In the genomic region with DNA sequence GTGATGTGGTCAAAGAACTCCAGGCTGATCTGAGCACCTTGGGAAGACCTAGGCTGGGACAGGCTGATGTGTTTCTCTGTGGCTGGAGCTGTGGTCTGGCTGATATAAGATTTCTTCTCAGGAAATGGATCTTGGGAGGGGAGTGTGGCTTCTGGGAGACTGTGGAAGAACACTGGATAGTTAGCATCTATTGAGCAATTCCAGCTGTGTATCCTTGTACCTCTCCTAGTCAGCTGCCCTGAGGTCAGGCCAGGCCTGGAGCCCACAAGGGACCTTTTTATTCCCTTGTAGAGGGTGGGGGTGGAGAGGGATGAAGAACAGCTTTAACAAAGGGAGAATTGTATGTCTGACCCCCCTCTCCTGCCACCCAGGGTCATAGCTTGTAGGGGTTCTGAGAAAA, we compare ENCODE assay signal across 15 mouse cellular contexts. TPM values are rescaled to one million over a fixed set of nuclear protein-coding genes. Genes with fewer than 3 reads are reported as not detected.
A peak's percentile ranks its signal among the peaks of the same experiment; 100 is the strongest.
DNase-seq lines count a peak whose midpoint lies in the region; ATAC-seq and TF ChIP-seq lines count a peak whose summit lies in the region.
"Had no signal": no experiment of that assay in that cellular context is flagged by ENCODE, and none has a peak within 500 bp of the region (broad histone marks: within the 10 kb centered on the region; RNA-seq: fewer than 3 reads in every experiment).

No protein-coding gene starts in this region.

- H3K79me2 ChIP-seq in heart, adult 2 months (replicated peaks; ENCODE audit: control insufficient read depth, insufficient read depth, low read length), result no peaks in the 10 kb centered on the region

- H3K9me3 ChIP-seq in heart, embryonic 15.5 days (replicated peaks), result no peaks in the 10 kb centered on the region
- no peaks in the 10 kb centered on the region for H3K9me3 ChIP-seq in liver, embryonic 12.5 days (replicated peaks)
- no peaks in the 10 kb centered on the region for H3K9me3 ChIP-seq in forebrain, embryonic 14.5 days (replicated peaks; ENCODE audit: control insufficient read depth, low read length)
- H3K9me3 ChIP-seq: hindbrain, embryonic 15.5 days; limb, embryonic 12.5 days had no signal

- no peak overlapping the region for H3K4me2 ChIP-seq in heart, embryonic 15.5 days
- H3K4me2 ChIP-seq in liver, embryonic 12.5 days, result no peak overlapping the region
- H3K4me2 ChIP-seq in forebrain, embryonic 14.5 days (ENCODE audit: low read length), result no peak overlapping the region
- H3K4me2 ChIP-seq: hindbrain, embryonic 15.5 days; limb, embryonic 12.5 days had no signal

- ATAC-seq in heart, embryonic 15.5 days (replicated peaks; ENCODE audit: insufficient number of reproducible peaks, insufficient read depth, low FRiP score, low read depth), result no peak
- no peak for ATAC-seq in liver, embryonic 12.5 days
- no peak for ATAC-seq in forebrain, embryonic 14.5 days

- H3K4me3 ChIP-seq in heart, embryonic 15.5 days, result no peak overlapping the region
- no peak overlapping the region for H3K4me3 ChIP-seq in heart, adult 2 months
- no peak overlapping the region for H3K4me3 ChIP-seq in liver, embryonic 12.5 days
- H3K4me3 ChIP-seq in forebrain, embryonic 14.5 days (ENCODE audit: low read depth, low read length), result no peak overlapping the region
- H3K4me3 ChIP-seq: hindbrain, embryonic 15.5 days; limb, embryonic 12.5 days had no signal

- TF ChIP-seq CTCF in heart, adult 2 months (IDR thresholded peaks at IDR 0.05), result no peak

- H3K36me3 ChIP-seq in heart, embryonic 15.5 days, result no peaks in the 10 kb centered on the region
- no peaks in the 10 kb centered on the region for H3K36me3 ChIP-seq in heart, adult 2 months (ENCODE audit: control insufficient read depth, insufficient read depth, low read length)
- H3K36me3 ChIP-seq in liver, embryonic 12.5 days, result no peaks in the 10 kb centered on the region
- no peaks in the 10 kb centered on the region for H3K36me3 ChIP-seq in forebrain, embryonic 14.5 days (ENCODE audit: control insufficient read depth, insufficient read depth, low read length)
- H3K36me3 ChIP-seq: hindbrain, embryonic 15.5 days; limb, embryonic 12.5 days had no signal

- no peak for TF ChIP-seq EP300 in heart, adult 2 months (IDR thresholded peaks at IDR 0.05; ENCODE audit: insufficient read depth, low read depth, low read length)

- no peaks in the 10 kb centered on the region for H3K27me3 ChIP-seq in heart, embryonic 15.5 days
- no peaks in the 10 kb centered on the region for H3K27me3 ChIP-seq in heart, adult 2 months (ENCODE audit: control insufficient read depth, insufficient read depth, low read length)
- no peaks in the 10 kb centered on the region; the same call in 1 of the 2 replicates for H3K27me3 ChIP-seq in liver, embryonic 12.5 days (replicated peaks)
- no peaks in the 10 kb centered on the region for H3K27me3 ChIP-seq in forebrain, embryonic 14.5 days (replicated peaks; ENCODE audit: control insufficient read depth, insufficient read depth, low read length)
- H3K27me3 ChIP-seq: hindbrain, embryonic 15.5 days; limb, embryonic 12.5 days had no signal

- intact Hi-C loops in heart, adult 2 months (cut with DNase I), result loop anchor here (5.0 to 10.0 kb wide), 5 partner anchors 47 to 277 kb away; a partner anchor contains a TSS

- H3K9ac ChIP-seq in heart, embryonic 15.5 days, result no peak overlapping the region
- H3K9ac ChIP-seq in heart, adult 2 months (ENCODE audit: low read depth, low read length), result no peak overlapping the region
- H3K9ac ChIP-seq in liver, embryonic 12.5 days, result no peak overlapping the region
- H3K9ac ChIP-seq in forebrain, embryonic 14.5 days (ENCODE audit: low read length), result no peak overlapping the region
- H3K9ac ChIP-seq: hindbrain, embryonic 15.5 days; limb, embryonic 12.5 days had no signal

- H3K27ac ChIP-seq in heart, embryonic 15.5 days, result 0 out of 2 replicates have a peak overlapping the region, but pooled peaks have one; percentile 48
- no peak overlapping the region; the same call in 1 of the 2 replicates for H3K27ac ChIP-seq in heart, adult 2 months
- no peak overlapping the region for H3K27ac ChIP-seq in liver, embryonic 12.5 days
- no peak overlapping the region for H3K27ac ChIP-seq in forebrain, embryonic 14.5 days (ENCODE audit: low read depth, low read length)
- H3K27ac ChIP-seq: hindbrain, embryonic 15.5 days; limb, embryonic 12.5 days had no signal

- no peak for TF ChIP-seq POLR2A in heart, adult 2 months (IDR thresholded peaks at IDR 0.05; ENCODE audit: insufficient read depth, low read depth, low read length)

- DNase-seq in cerebellum, adult 11-12 months, result peak; percentile 9
- DNase-seq in cerebellum, postnatal 36 days, result no peak
- no peak for DNase-seq in heart, adult 2 months
- peak; percentile 7 for DNase-seq in lung, postnatal 25 days (ENCODE audit: low spot score)
- DNase-seq in lung, adult 18-20 months, result no peak
- no peak for DNase-seq in forebrain, embryonic 14.5 days (ENCODE audit: low spot score)
- DNase-seq: adrenal gland, adult 2 months; kidney, postnatal 10 days had no signal

- H3K4me1 ChIP-seq in heart, embryonic 15.5 days (replicated peaks), result peaks cover 16% of the 10 kb centered on the region
- H3K4me1 ChIP-seq in heart, adult 2 months (ENCODE audit: control insufficient read depth, insufficient read depth, low read length), result peaks cover 6% of the 10 kb centered on the region; the same call in 1 of the 2 replicates
- no peaks in the 10 kb centered on the region for H3K4me1 ChIP-seq in liver, embryonic 12.5 days
- H3K4me1 ChIP-seq in forebrain, embryonic 14.5 days (ENCODE audit: control insufficient read depth, insufficient read depth, low read length), result no peaks in the 10 kb centered on the region

RNA-seq across cellular contexts. Expression of a gene that starts 17.2 kb away (rescaled TPM):
- polyA plus RNA-seq in heart, embryonic 15.5 days (2015; fragmentation: Nextera tagmentation; extraction: Ambion mirVana), result 0.11 TPM in 2 replicates
- under 1 TPM; 0.03 to 0.05 TPM for total RNA-seq in heart, adult 2 months (2021)
- polyA plus RNA-seq in heart, adult 2 months (2012; rRNA removed), result 0.04 and 0.09 TPM in 2 replicates
- not detected in 2 replicates for polyA plus RNA-seq in liver, embryonic 12.5 days (2016; fragmentation: Nextera tagmentation; extraction: Ambion mirVana)
- polyA plus RNA-seq in forebrain, embryonic 14.5 days (2014; fragmentation: Nextera tagmentation; extraction: Ambion mirVana), result 0.14 TPM in 1 of 2 replicates, not detected in the other
- total RNA-seq: MEL had no signal

RNA-seq across cellular contexts. Expression of a gene that starts 45.0 kb away (rescaled TPM):
- polyA plus RNA-seq in heart, embryonic 15.5 days (2015; fragmentation: Nextera tagmentation; extraction: Ambion mirVana), result 0.29 and 0.72 TPM in 2 replicates
- total RNA-seq in heart, adult 2 months (2021), result 1 to 10 TPM; 1.4 to 1.5 TPM
- polyA plus RNA-seq in heart, adult 2 months (2012; rRNA removed), result 2.2 and 4.4 TPM in 2 replicates
- polyA plus RNA-seq in liver, embryonic 12.5 days (2016; fragmentation: Nextera tagmentation; extraction: Ambion mirVana), result 1.1 and 1.2 TPM in 2 replicates
- polyA plus RNA-seq in forebrain, embryonic 14.5 days (2014; fragmentation: Nextera tagmentation; extraction: Ambion mirVana), result 0.74 and 0.91 TPM in 2 replicates

RNA-seq across cellular contexts. Expression of a gene that starts 45.2 kb away (rescaled TPM):
- polyA plus RNA-seq in heart, embryonic 15.5 days (2015; fragmentation: Nextera tagmentation; extraction: Ambion mirVana), result not detected in 2 replicates
- total RNA-seq in heart, adult 2 months (2021), result not detected
- 0.06 TPM in 1 of 2 replicates, not detected in the other for polyA plus RNA-seq in heart, adult 2 months (2012; rRNA removed)
- not detected in 2 replicates for polyA plus RNA-seq in liver, embryonic 12.5 days (2016; fragmentation: Nextera tagmentation; extraction: Ambion mirVana)
- polyA plus RNA-seq in forebrain, embryonic 14.5 days (2014; fragmentation: Nextera tagmentation; extraction: Ambion mirVana), result not detected in 2 replicates
- total RNA-seq: adrenal gland, adult 2 months; gastrocnemius, postnatal 4 days; MEL had no signal
- polyA plus RNA-seq: adrenal gland, adult 2 months; hindbrain, embryonic 15.5 days; limb, embryonic 12.5 days; thymus, postnatal 0 days had no signal

RNA-seq across cellular contexts. Expression of a gene that starts 45.2 kb away (rescaled TPM):
- not detected in 2 replicates for polyA plus RNA-seq in heart, embryonic 15.5 days (2015; fragmentation: Nextera tagmentation; extraction: Ambion mirVana)
- not detected for total RNA-seq in heart, adult 2 months (2021)
- 0.08 and 0.15 TPM in 2 replicates for polyA plus RNA-seq in heart, adult 2 months (2012; rRNA removed)
- 1.0 and 1.9 TPM in 2 replicates for polyA plus RNA-seq in liver, embryonic 12.5 days (2016; fragmentation: Nextera tagmentation; extraction: Ambion mirVana)
- polyA plus RNA-seq in forebrain, embryonic 14.5 days (2014; fragmentation: Nextera tagmentation; extraction: Ambion mirVana), result not detected in 2 replicates
- total RNA-seq: gastrocnemius, postnatal 4 days; MEL had no signal
- polyA plus RNA-seq: adrenal gland, adult 2 months; hindbrain, embryonic 15.5 days; limb, embryonic 12.5 days; thymus, postnatal 0 days had no signal

RNA-seq across cellular contexts. Expression of a gene that starts 50.3 kb away (rescaled TPM):
- polyA plus RNA-seq in heart, embryonic 15.5 days (2015; fragmentation: Nextera tagmentation; extraction: Ambion mirVana), result 0.06 and 0.11 TPM in 2 replicates
- under 1 TPM; 0.08 to 0.11 TPM for total RNA-seq in heart, adult 2 months (2021)
- polyA plus RNA-seq in heart, adult 2 months (2012; rRNA removed), result 0.21 and 0.29 TPM in 2 replicates
- not detected in 2 replicates for polyA plus RNA-seq in liver, embryonic 12.5 days (2016; fragmentation: Nextera tagmentation; extraction: Ambion mirVana)
- 0.09 TPM in 1 of 2 replicates, not detected in the other for polyA plus RNA-seq in forebrain, embryonic 14.5 days (2014; fragmentation: Nextera tagmentation; extraction: Ambion mirVana)
- total RNA-seq: MEL had no signal
- polyA plus RNA-seq: thymus, postnatal 0 days had no signal

Comparison
In these comparisons a context has a peak if more than half of its experiments do, and no peak if none do; other contexts are left out.
1. DNase-seq: peak in cerebellum, adult 11-12 months (single experiment) and lung, postnatal 25 days (single experiment); none in cerebellum, postnatal 36 days (0 of 2), heart, adult 2 months (0 of 2), lung, adult 18-20 months (0 of 2) and forebrain, embryonic 14.5 days (single experiment).